Mouse (Mus musculus) embryonic facial prominence, embryonic 11.5 days (tissue): ENCODE results near the gene Ctrl. TPM values are rescaled to one million over a fixed set of nuclear protein-coding genes. Genes with fewer than 3 reads are reported as not detected.

Source experiments
- microRNA-seq: library from miRNA; unstranded; fragments of <30 nt; microRNA quantifications from one replicate; pipeline ENCODE4, GENCODE M21; 2016; ENCODE audit warnings: borderline number of aligned reads
- polyA plus RNA-seq: library from polyadenylated mRNA; unstranded; fragments of >200 nt; fragmentation: Nextera tagmentation; extraction: Ambion mirVana; gene quantifications from 2 replicates; pipeline ENCODE4 v1.2.1, GENCODE M21; 2014

Gene Ctrl
- polyA plus RNA-seq, 1 experiment from 2014 or later: 0.58 TPM

Small RNAs within 50 kb of the gene (microRNA-seq; reads per million reads assigned to microRNA genes)
- gene Mir7074: not detected

Other genes with a start within 250 kb of the Ctrl start
- gene Carmil2, start 247.6 kb downstream of the Ctrl start, polyA plus RNA-seq: 0.88 and 1.8 TPM in 2 replicates
- gene Acd, start 232.8 kb downstream of the Ctrl start, polyA plus RNA-seq: 53.8 and 56.5 TPM in 2 replicates
- gene Pard6a, start 232.7 kb downstream of the Ctrl start, polyA plus RNA-seq: 13.2 and 16.3 TPM in 2 replicates
- gene 4933405L10Rik, start 226.2 kb downstream of the Ctrl start, polyA plus RNA-seq: 0.50 TPM in 1 of 2 replicates, not detected in the other
- 31.2 and 36.7 TPM in 2 replicates for gene Enkd1, start 225.7 kb downstream of the Ctrl start, polyA plus RNA-seq
- 24.5 and 26.6 TPM in 2 replicates for gene Gfod2, start 175.2 kb downstream of the Ctrl start, polyA plus RNA-seq
- gene Ranbp10, start 106.5 kb downstream of the Ctrl start, polyA plus RNA-seq: 11.2 and 13.0 TPM in 2 replicates
- gene Tsnaxip1, start 106.1 kb downstream of the Ctrl start, polyA plus RNA-seq: 0.27 TPM in 1 of 2 replicates, not detected in the other
- gene Cenpt, start 80.6 kb downstream of the Ctrl start, polyA plus RNA-seq: 50.8 and 53.1 TPM in 2 replicates
- 67.7 and 72.4 TPM in 2 replicates for gene Thap11, start 78.7 kb downstream of the Ctrl start, polyA plus RNA-seq
- 262 and 323 TPM in 2 replicates for gene Nutf2, start 73.3 kb downstream of the Ctrl start, polyA plus RNA-seq
- gene Edc4, start 53.0 kb downstream of the Ctrl start, polyA plus RNA-seq: 31.8 and 35.4 TPM in 2 replicates
- 0.38 and 0.52 TPM in 2 replicates for gene Nrn1l, start 40.3 kb downstream of the Ctrl start, polyA plus RNA-seq
- gene Pskh1, start 33.4 kb downstream of the Ctrl start, polyA plus RNA-seq: 16.8 and 23.1 TPM in 2 replicates
- gene Psmb10, start 4.6 kb upstream of the Ctrl start, polyA plus RNA-seq: 23.1 and 24.1 TPM in 2 replicates
- 0.84 and 1.1 TPM in 2 replicates for gene Lcat, start 9.5 kb upstream of the Ctrl start, polyA plus RNA-seq
- 16.8 and 19.0 TPM in 2 replicates for gene Slc12a4, start 32.2 kb upstream of the Ctrl start, polyA plus RNA-seq
- not detected in 2 replicates for gene Dpep3, start 45.6 kb upstream of the Ctrl start, polyA plus RNA-seq
- gene Dus2, start 57.5 kb upstream of the Ctrl start, polyA plus RNA-seq: 17.0 and 17.7 TPM in 2 replicates
- gene Dpep2nb, start 72.1 kb upstream of the Ctrl start, polyA plus RNA-seq: not detected in 2 replicates
- gene Ddx28, start 78.0 kb upstream of the Ctrl start, polyA plus RNA-seq: 18.7 and 20.5 TPM in 2 replicates
- 5.1 and 5.4 TPM in 2 replicates for gene Nfatc3, start 125.0 kb upstream of the Ctrl start, polyA plus RNA-seq
- gene Esrp2, start 203.1 kb upstream of the Ctrl start, polyA plus RNA-seq: 4.1 and 6.7 TPM in 2 replicates
- gene Pla2g15, start 216.5 kb upstream of the Ctrl start, polyA plus RNA-seq: 6.6 and 8.7 TPM in 2 replicates
- gene Slc7a6, start 235.0 kb upstream of the Ctrl start, polyA plus RNA-seq: 82.4 and 90.9 TPM in 2 replicates